9 mouse cellular contexts compared by ENCODE assay signal in the genomic region with DNA sequence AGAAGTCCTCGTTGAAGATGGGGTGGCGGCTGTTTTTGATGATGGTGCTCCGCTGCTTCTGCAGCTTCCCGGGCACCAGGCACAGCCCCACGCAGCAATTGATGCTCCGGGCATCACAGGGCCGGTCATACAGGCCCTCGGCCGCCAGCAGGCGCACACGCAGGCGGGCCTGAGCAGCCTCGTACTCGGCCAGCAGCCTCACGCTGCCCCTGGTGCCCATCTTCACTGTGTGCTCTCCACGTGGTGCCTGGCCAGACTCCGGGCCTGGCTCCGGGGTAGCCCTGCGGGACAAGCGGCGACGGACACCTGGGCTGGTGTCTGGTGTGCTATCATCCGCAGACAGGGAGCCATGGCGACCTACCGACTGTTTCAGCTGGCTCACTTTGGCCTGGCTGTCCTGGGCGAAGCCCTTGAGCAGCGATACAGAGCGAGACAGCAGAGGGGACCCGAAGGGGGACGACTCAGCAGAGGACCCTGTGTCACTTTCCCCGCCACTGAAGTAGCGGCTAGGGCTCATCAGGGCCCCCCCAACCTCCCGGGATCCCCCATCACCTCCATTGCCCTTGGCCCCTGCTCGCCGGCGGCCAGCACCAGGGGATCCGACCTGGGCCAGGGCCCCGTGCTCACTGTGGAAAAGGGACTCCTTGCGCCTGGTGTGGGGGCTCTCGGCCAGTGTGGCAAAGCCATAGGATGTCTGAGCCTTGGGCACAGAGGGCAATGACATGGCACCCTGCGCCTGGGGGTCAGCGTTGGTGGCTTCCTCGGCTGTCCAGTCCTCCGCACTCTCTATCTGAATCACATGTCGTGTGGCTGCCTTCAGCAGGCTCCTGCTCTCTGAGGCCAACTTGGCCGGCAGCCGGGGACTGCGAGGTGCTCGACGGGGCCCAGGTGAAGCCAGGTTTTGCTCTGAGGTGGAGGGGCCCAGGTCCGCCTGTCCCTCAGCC. TPM values are rescaled to one million over a fixed set of nuclear protein-coding genes. Genes with fewer than 3 reads are reported as not detected.
DNase-seq lines count a peak whose midpoint lies in the region; ATAC-seq and TF ChIP-seq lines count a peak whose summit lies in the region.
"Had no signal": no experiment of that assay in that cellular context is flagged by ENCODE, and none has a peak within 500 bp of the region (broad histone marks: within the 10 kb centered on the region; RNA-seq: fewer than 3 reads in every experiment).

No protein-coding gene starts in this region.

- no peak; the same call in 1 of the 2 replicates for ATAC-seq in heart, embryonic 12.5 days (ENCODE audit: insufficient number of reproducible peaks, low FRiP score)
- ATAC-seq in forebrain, postnatal 0 days = peak; percentile 36
- peak; percentile 31; the same call in 1 of the 2 replicates for ATAC-seq in liver, postnatal 0 days

- intact Hi-C loops in heart, postnatal 25 days (cut with DNase I) = loop anchor here (5.0 kb wide), 1 partner anchor 35 kb away; a partner anchor contains a TSS

- 12% methylated on average over 51 of the region's 51 CpGs for WGBS in heart, embryonic 12.5 days
- WGBS in forebrain, postnatal 0 days = 11% methylated on average over 51 of the region's 51 CpGs
- 14% methylated on average over 46 of the region's 51 CpGs for WGBS in liver, postnatal 0 days (ENCODE audit: insufficient replicate concordance)

- peak overlapping the region; percentile 94 for H3K4me2 ChIP-seq in heart, embryonic 12.5 days
- H3K4me2 ChIP-seq in forebrain, postnatal 0 days (ENCODE audit: low read depth) = peak overlapping the region; percentile 94
- H3K4me2 ChIP-seq in liver, postnatal 0 days (ENCODE audit: low read depth, low read length) = no peak overlapping the region

- H3K9ac ChIP-seq in heart, embryonic 12.5 days = no peak overlapping the region
- peak overlapping the region; percentile 25; the same call in 1 of the 2 replicates for H3K9ac ChIP-seq in forebrain, postnatal 0 days
- no peak overlapping the region for H3K9ac ChIP-seq in liver, postnatal 0 days (replicated peaks)

- H3K27ac ChIP-seq in heart, embryonic 12.5 days (ENCODE audit: poor library complexity, severe bottlenecking) = no peak overlapping the region
- no peak overlapping the region for H3K27ac ChIP-seq in forebrain, postnatal 0 days (ENCODE audit: low read depth, low read length)
- no peak overlapping the region for H3K27ac ChIP-seq in liver, postnatal 0 days (ENCODE audit: low read depth)

- peak; percentile 57 for TF ChIP-seq CTCF in forebrain, postnatal 0 days (IDR thresholded peaks at IDR 0.05; ENCODE audit: low read depth)
- TF ChIP-seq CTCF in liver, postnatal 0 days (IDR thresholded peaks at IDR 0.05; ENCODE audit: low read depth) = peak; percentile 38; the same call in 1 of the 2 replicates

- TF ChIP-seq EP300 in liver, postnatal 0 days (IDR thresholded peaks at IDR 0.05; ENCODE audit: low read depth) = no peak

- DNase-seq in heart, postnatal 25 days (ENCODE audit: low spot score) = no peak
- DNase-seq in cerebellum, postnatal 10 days = peak; percentile 72 to 73
- no peak for DNase-seq in forebrain, postnatal 0 days
- peak; percentile 25 for DNase-seq in liver, postnatal 0 days
- DNase-seq in spleen, postnatal 4 days (ENCODE audit: low spot score in 2 of 2) = no peak
- no peak for DNase-seq in adrenal gland, postnatal 4 days (ENCODE audit: low spot score in 2 of 2)
- DNase-seq in thymus, postnatal 36 days = no peak

- peak overlapping the region; percentile 18 for H3K4me3 ChIP-seq in heart, embryonic 12.5 days
- H3K4me3 ChIP-seq in forebrain, postnatal 0 days (ENCODE audit: low read depth, low read length) = peak overlapping the region; percentile 63
- no peak overlapping the region for H3K4me3 ChIP-seq in liver, postnatal 0 days (ENCODE audit: low read depth, low read length)

- H3K36me3 ChIP-seq in heart, embryonic 12.5 days = no peaks in the 10 kb centered on the region
- no peaks in the 10 kb centered on the region for H3K36me3 ChIP-seq in forebrain, postnatal 0 days (ENCODE audit: insufficient read depth)
- no peaks in the 10 kb centered on the region for H3K36me3 ChIP-seq in liver, postnatal 0 days (replicated peaks; ENCODE audit: insufficient read depth, low read length)

- H3K9me3 ChIP-seq in heart, embryonic 12.5 days (replicated peaks) = no peaks in the 10 kb centered on the region
- H3K9me3 ChIP-seq in forebrain, postnatal 0 days (ENCODE audit: low read length) = no peaks in the 10 kb centered on the region
- no peaks in the 10 kb centered on the region for H3K9me3 ChIP-seq in liver, postnatal 0 days (ENCODE audit: low read length)

- H3K4me1 ChIP-seq in heart, embryonic 12.5 days (replicated peaks) = peaks cover 21% of the 10 kb centered on the region
- peaks cover 16% of the 10 kb centered on the region for H3K4me1 ChIP-seq in forebrain, postnatal 0 days (ENCODE audit: insufficient read depth)
- peaks cover 8% of the 10 kb centered on the region; the same call in 1 of the 2 replicates for H3K4me1 ChIP-seq in liver, postnatal 0 days (ENCODE audit: insufficient read depth)

- peaks cover 69% of the 10 kb centered on the region for H3K27me3 ChIP-seq in heart, embryonic 12.5 days (replicated peaks)
- peaks cover 9% of the 10 kb centered on the region for H3K27me3 ChIP-seq in forebrain, postnatal 0 days (ENCODE audit: insufficient read depth, low read length)
- peaks cover 32% of the 10 kb centered on the region for H3K27me3 ChIP-seq in liver, postnatal 0 days (ENCODE audit: insufficient read depth, low read length)

RNA-seq across cellular contexts. Expression of a gene that starts 1.4 kb away (rescaled TPM):
- polyA plus RNA-seq in heart, embryonic 12.5 days (2016; fragmentation: Nextera tagmentation; extraction: Ambion mirVana) = not detected in 2 replicates
- not detected for total RNA-seq in heart, postnatal 25 days (2021)
- total RNA-seq in forebrain, postnatal 0 days (2014; rRNA removed) = 22.2 and 26.7 TPM in 2 replicates
- 0.65 and 0.69 TPM in 2 replicates for polyA plus RNA-seq in forebrain, postnatal 0 days (2015; fragmentation: Nextera tagmentation; extraction: Ambion mirVana)
- polyA plus RNA-seq in liver, postnatal 0 days (2015; fragmentation: Nextera tagmentation; extraction: Ambion mirVana) = not detected in 2 replicates
- total RNA-seq in adrenal gland, postnatal 4 days (2021) = 1 to 10 TPM in 1 of 2 experiments, under 1 TPM in 1; 0.56 to 1.5 TPM
- total RNA-seq: heart, postnatal 14 days had no signal

RNA-seq across cellular contexts. Expression of a gene that starts 25.3 kb away (rescaled TPM):
- polyA plus RNA-seq in heart, embryonic 12.5 days (2016; fragmentation: Nextera tagmentation; extraction: Ambion mirVana) = 2.7 and 3.0 TPM in 2 replicates
- total RNA-seq in heart, postnatal 25 days (2021) = 1 to 10 TPM; 2.2 to 2.4 TPM
- 45.3 and 54.7 TPM in 2 replicates for total RNA-seq in forebrain, postnatal 0 days (2014; rRNA removed)
- polyA plus RNA-seq in forebrain, postnatal 0 days (2015; fragmentation: Nextera tagmentation; extraction: Ambion mirVana) = 11.3 and 16.9 TPM in 2 replicates
- polyA plus RNA-seq in liver, postnatal 0 days (2015; fragmentation: Nextera tagmentation; extraction: Ambion mirVana) = 0.05 and 0.07 TPM in 2 replicates
- 10 to 100 TPM in 1 of 2 experiments, 1 to 10 TPM in 1; 8.9 to 13.3 TPM for total RNA-seq in adrenal gland, postnatal 4 days (2021)

RNA-seq across cellular contexts. Expression of a gene that starts 25.3 kb away (rescaled TPM):
- polyA plus RNA-seq in heart, embryonic 12.5 days (2016; fragmentation: Nextera tagmentation; extraction: Ambion mirVana) = not detected in 2 replicates
- total RNA-seq in heart, postnatal 25 days (2021) = not detected
- not detected in 2 replicates for total RNA-seq in forebrain, postnatal 0 days (2014; rRNA removed)
- not detected in 2 replicates for polyA plus RNA-seq in forebrain, postnatal 0 days (2015; fragmentation: Nextera tagmentation; extraction: Ambion mirVana)
- polyA plus RNA-seq in liver, postnatal 0 days (2015; fragmentation: Nextera tagmentation; extraction: Ambion mirVana) = not detected in 2 replicates
- not detected for total RNA-seq in adrenal gland, postnatal 4 days (2021)
- total RNA-seq: heart, postnatal 14 days had no signal

RNA-seq across cellular contexts. Expression of a gene that starts 33.1 kb away (rescaled TPM):
- polyA plus RNA-seq in heart, embryonic 12.5 days (2016; fragmentation: Nextera tagmentation; extraction: Ambion mirVana) = not detected in 2 replicates
- total RNA-seq in heart, postnatal 25 days (2021) = not detected
- 0.38 and 0.52 TPM in 2 replicates for total RNA-seq in forebrain, postnatal 0 days (2014; rRNA removed)
- 0.44 and 0.81 TPM in 2 replicates for polyA plus RNA-seq in forebrain, postnatal 0 days (2015; fragmentation: Nextera tagmentation; extraction: Ambion mirVana)
- not detected in 2 replicates for polyA plus RNA-seq in liver, postnatal 0 days (2015; fragmentation: Nextera tagmentation; extraction: Ambion mirVana)
- not detected for total RNA-seq in adrenal gland, postnatal 4 days (2021)
- total RNA-seq: heart, postnatal 14 days had no signal

RNA-seq across cellular contexts. Expression of a gene that starts 51.9 kb away (rescaled TPM):
- polyA plus RNA-seq in heart, embryonic 12.5 days (2016; fragmentation: Nextera tagmentation; extraction: Ambion mirVana) = 0.23 and 1.0 TPM in 2 replicates
- total RNA-seq in heart, postnatal 25 days (2021) = not detected
- 0.38 and 0.95 TPM in 2 replicates for total RNA-seq in forebrain, postnatal 0 days (2014; rRNA removed)
- polyA plus RNA-seq in forebrain, postnatal 0 days (2015; fragmentation: Nextera tagmentation; extraction: Ambion mirVana) = 0.67 and 0.70 TPM in 2 replicates
- 0.12 and 0.19 TPM in 2 replicates for polyA plus RNA-seq in liver, postnatal 0 days (2015; fragmentation: Nextera tagmentation; extraction: Ambion mirVana)
- under 1 TPM; 0.28 to 0.64 TPM for total RNA-seq in adrenal gland, postnatal 4 days (2021)

Comparison
In these comparisons a context has a peak if more than half of its experiments do, and no peak if none do; other contexts are left out.
1. DNase-seq: peak in cerebellum, postnatal 10 days (2 of 2) and liver, postnatal 0 days (single experiment); none in heart, postnatal 25 days (single experiment), forebrain, postnatal 0 days (single experiment), spleen, postnatal 4 days (0 of 2), adrenal gland, postnatal 4 days (0 of 2) and thymus, postnatal 36 days (0 of 2).